Mouse (Mus musculus) brain, embryonic 14.5 days (tissue): Measurements from ENCODE around the gene Ttc6.

Experiments
- CTCF ChIP-seq: fragments of 200-500 bp; IDR thresholded peaks from 2 replicates; pipeline ENCODE4 v1.5.1; 2012; ENCODE audit warnings: inconsistent platforms, mild to moderate bottlenecking, moderate library complexity, borderline replicate concordance; ENCODE audit not compliant: insufficient read depth, insufficient read length; ENCODE audit errors: extremely low read depth
- POLR2A ChIP-seq: fragments of 200-500 bp; IDR thresholded peaks from 2 replicates; pipeline ENCODE4 v1.6.1; 2012; ENCODE audit warnings: mild to moderate bottlenecking, inconsistent platforms, borderline replicate concordance; ENCODE audit not compliant: poor library complexity, insufficient read depth, insufficient read length, severe bottlenecking; ENCODE audit errors: extremely low read depth

DNA sequence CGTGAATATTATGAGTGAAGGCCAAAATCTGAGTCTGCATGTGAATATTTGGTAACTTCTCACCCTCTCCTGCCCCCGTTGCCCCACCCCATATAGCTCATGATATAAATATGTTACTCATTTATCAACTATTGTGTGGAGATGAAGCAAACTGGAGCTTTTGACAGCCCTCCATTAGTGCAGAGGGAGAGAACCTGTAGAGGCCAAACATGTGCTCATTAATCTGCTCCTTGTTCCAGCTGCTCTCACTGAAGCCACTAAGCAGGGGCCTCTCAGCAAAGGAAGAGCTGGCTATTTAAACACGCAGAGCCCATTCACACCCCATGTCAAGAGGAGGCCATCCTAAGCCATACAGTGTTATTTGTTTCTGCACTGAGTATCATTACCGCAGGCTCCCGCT lies 218.0 kb downstream of the Ttc6 start:
- TF ChIP-seq POLR2A (no peak), CTCF (no peak)
